Mouse (Mus musculus) megakaryocyte progenitor cell, adult 5-6 weeks (primary cell): ENCODE measurements around the gene Armh4. TPM values are rescaled to one million over a fixed set of nuclear protein-coding genes. Genes with fewer than 3 reads are reported as not detected.

Source experiments
- ATAC-seq: replicated peaks from 2 replicates; pipeline ENCODE4 v1.8.0; 2016; ENCODE audit warnings: mild to moderate bottlenecking, moderate TSS enrichment, inconsistent platforms; ENCODE audit not compliant: poor library complexity
- total RNA-seq, 2 experiments: library from RNA; stranded (forward) in 1 of 2; stranded (reverse) in 1 of 2; fragments of 157-497, 149-512 nt in 1 of 2; fragments of 200-1000 nt in 1 of 2; gene quantifications; 2 replicates each; pipeline versions ENCODE4 v1.2.3 to v1.2.4; 2015 to 2017

Gene Armh4
- total RNA-seq, 2 experiments from 2014 or later = not detected

DNA sequence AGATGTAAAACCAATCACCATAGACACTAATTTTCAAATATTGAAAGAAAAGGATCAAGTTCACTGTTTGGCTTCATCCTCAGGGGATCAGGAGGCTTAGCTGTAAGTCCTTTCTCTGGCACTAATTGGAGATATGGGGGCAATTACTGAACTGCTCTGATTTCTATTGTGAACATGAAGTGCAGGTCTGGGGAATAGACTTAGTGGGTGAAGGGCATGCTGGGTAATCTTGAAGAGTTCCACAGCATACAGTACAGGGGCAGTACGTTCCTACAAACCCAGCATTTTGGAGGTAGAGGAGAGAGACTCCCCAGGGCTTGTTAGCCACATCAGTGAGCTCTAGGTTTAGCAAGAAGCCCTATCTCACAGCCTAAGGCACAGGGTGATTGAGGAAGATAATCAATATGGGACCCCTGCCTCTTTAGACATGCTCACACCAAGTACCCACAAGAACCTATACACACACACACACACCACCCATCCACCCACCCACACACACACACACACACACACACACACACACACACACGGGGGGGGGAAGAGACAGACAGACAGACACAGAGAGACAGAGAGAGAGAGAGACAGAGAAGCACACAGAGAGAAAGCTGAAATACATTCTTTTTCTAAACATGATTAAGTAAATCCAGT lies 44.6 kb downstream of the Armh4 start:
- no peak for ATAC-seq

DNA sequence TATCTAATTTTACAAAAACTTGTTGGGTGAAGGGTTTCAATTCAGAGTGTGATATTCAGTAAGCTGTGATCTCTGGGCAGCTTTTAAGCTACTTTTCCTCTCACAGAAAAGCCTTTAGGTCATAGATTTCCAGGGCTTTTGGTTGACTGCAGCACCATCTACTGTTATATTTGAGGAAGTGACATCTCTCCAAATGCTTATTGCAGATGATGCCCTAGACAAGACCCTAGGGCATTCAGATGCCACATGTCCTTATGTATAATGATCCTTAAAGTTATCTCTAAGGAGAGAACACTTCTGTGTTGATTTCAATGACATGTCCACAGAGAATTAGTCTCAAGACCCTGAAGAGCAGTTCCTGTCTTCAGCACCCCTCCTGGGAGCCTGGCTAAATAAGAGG lies 49.2 kb downstream of the Armh4 start:
- ATAC-seq = no peak

DNA sequence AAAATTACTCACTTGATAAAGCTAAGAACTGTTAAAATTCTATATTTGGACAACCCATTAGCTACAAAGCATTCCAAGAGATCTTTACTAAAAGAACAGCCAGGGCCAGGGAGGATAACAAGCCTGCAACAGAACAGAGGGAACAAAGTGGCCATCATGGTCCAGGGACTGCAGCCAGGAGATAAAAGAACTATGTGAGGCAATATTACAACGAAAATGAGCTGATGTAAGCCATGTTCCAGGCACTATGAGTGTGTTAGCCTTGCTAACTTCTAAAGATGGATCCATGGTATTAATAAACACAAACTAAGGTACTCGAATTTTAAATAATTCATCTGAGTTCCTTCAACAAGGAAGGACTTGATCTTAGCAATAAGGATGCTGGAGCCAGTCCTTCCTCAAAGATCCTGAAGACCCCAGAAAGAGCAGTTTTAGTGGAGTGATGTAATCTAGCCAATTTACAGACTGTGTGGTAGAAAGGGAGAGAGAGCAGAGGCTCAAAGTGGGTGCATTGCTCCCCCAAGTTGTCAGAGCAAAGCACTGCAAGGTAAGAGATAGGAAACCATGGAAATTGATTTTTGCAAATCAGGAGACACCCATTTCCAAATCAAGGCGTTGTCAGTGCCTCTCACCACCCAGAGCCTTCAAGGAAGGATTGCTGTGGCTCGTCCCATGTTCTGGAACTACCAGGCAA lies 59.7 kb downstream of the Armh4 start:
- no peak for ATAC-seq

DNA sequence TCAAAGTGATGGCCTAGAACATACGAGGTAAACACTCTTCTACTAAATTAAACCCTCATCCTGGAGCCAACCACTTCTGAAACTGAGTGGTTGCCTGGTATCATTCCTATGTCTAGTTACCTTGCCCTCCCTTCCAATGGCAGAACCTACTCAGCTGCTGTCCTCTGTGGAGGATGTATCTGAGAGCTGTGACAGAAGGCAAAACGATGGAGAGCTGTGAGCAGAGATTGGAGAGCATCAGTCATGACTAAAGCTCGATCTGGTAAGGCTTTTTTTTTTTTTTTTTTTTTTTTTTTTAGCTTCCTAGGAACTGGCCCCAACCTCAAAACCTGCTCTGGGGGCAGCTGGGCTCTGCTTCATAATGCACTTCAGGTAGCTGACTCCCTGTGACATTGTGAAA lies 60.4 kb downstream of the Armh4 start:
- no peak for ATAC-seq

DNA sequence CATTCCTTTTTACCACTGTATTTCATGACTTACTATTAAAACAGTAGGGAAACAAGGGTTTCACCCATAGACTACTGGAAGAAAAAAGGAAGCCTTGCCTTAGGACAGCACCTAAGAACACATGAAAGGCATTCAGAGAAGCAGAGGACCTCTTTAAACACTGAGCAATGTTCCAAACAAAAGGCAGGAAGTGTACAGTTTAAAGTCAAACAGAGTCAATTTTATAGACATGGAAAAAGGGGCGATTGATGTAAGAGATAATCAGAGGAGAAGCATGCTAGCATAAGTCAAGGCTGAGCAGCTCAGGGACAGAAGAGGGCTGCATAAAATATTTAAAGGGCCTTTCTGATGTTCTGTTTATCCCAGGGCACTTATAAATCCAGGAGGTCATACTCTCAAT lies 61.9 kb downstream of the Armh4 start:
- no peak for ATAC-seq

DNA sequence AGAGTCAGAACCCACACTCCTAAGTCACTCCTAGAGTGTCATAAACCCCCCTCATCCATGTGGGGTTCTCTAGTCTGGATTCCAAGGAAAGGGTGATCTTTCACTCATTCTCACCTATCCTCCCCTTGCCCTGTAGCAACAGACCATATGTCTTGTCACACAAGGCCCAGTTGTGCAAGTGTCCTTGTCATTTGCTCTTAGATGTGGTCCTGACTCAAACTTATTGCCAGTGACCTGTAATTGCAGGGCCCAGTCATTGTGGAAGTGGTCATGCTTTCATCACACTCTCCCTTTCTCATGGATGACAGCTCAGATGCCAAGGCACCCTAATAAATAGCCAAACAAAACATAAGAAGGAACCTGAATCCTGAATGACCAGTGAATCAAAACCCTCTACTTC lies 63.5 kb downstream of the Armh4 start:
- ATAC-seq = no peak

DNA sequence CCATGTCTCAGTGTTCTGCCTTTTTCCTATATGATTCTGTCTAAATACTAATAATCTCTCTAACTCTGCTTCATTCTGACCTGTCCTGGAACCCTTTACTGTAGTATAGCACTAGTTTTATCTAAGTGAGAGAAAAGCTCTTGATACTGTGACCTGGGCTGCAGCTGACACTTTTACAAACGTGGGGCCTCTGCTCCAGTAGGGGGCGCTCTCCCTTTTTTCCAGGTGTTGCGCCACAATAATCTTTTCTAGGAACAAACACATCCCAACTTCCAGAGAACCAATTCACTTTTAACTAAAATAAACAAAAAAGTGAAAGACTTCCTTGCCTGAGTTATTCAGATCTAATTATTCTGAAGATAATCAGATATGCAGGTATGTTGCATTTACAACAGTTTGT lies 72.2 kb downstream of the Armh4 start:
- no peak for ATAC-seq

DNA sequence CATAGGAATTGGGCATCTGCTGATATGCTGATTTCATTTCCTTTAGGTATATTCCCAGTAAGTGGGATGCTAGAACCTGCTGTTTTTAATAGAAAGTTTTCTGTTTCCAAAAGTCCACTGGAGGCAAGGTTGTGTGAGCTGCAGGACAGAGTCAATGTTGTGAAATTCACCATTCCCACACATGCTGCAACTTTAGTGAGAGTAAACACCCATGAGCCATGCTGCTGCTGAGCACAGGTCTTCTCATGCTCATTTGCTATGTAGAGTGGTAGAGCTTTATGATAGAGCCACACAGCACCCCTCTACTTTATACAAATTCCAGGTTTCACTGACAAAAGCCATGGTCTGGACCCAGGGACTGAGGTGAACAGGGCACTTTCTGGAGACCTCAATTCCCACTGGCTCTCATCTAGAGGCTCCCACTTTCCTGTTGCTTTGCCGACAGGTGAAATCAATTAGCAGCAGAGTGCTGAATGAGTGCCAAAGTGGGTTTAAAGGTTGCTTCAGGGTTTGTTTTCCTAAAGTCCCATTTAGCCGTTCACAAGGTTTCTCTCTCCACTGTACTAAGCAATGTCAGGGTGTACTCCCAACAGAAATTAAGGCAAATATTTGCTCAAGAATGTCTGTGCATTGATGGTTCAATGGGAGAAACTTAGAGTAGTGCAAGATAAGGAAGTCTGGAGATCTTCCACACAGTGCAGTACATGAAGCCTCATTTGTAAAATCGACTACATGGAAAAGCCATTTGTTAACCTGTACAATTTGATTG lies 79.6 kb downstream of the Armh4 start:
- no peak for ATAC-seq

DNA sequence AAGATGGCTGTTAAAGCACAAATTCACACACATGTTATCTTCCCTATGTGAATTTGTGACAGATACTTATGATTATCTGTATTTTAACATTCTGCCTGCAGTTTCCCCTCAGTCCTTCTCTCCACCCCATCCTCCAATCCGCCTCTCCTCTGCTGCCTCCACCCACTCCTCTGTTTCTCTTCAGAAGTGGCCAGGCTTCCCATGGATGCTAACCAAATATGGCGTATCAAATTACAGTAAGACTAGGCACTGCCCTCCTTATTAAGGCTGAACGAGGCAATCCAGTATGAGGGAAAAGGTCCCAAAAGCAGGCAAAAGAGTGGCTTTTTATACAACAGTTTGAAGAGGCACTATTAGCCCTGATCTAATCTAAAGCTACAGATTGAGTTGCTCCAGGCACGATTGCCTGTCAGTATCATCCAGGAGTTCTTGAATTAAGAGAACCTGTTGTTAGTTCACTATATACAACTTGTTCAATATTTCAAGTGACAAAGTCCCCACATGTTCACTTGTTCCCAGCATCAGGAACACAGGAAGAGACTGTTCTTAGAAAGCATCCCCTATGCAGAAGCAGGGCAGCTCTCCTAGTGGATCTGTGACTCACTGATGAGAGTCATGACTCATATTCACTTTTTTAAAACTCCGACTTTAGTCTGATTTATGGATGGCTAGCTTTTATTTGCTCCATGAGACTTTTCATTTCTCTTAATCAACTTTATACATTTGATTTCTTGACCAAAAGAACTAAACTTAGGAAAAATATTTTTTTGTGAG lies 103.5 kb downstream of the Armh4 start:
- ATAC-seq = no peak

DNA sequence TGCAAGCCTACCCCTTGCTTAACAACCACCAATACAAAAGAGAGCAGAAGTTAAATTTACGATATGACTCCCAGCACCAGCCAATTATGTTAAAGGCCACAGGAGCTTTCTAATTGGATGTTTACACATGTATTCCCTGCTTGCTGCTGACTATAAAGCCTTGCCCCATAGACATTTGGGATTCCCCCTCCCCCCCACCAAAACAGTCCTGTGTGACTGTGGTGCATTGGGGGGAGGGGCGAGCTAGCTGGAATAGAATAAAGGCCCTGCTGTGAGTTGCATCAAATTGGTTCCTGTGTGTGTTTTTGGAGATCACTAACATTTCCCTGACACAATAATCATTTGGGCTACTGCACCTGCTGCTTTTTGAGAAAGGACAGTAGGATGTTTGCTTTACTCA lies 106.6 kb downstream of the Armh4 start:
- ATAC-seq = no peak

DNA sequence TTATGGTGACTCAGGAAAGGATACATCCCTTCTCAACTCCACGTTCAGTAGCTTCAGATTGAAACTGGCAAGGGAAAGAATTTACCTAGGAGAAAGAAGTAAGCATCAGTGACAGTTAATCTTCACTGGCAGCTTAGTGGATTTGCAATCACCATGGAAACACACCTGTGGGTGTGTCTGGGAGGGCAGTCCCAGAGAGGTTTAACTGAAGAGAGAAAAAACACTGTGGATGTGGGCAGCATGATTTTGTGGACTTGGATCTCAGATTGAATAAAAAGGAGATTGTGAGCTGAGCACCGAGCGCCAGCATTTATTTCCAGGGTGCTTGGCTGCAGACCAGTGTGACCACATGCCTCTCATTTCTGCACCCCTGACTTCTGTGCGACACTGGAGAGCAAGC lies 122.7 kb downstream of the Armh4 start:
- no peak for ATAC-seq

DNA sequence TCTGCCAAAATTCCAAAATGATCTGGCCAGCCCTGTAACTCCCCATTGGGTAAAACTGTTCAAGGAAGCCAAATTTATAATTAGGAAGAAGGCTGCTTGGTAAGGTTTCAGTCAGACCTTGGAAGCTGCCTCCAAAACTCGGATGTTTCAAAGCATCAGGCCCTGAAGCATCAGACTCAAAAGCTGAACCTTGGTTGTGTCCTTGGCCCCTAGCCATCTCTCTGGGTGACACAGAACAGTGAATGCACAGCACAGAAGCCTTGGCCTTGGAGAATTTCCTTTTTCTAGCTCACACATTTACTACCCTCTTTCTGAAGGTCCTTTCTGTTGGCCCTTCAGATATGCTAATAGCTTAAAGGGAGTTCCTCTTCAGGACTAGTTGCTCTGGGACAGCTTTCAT lies 134.0 kb downstream of the Armh4 start:
- ATAC-seq = no peak

DNA sequence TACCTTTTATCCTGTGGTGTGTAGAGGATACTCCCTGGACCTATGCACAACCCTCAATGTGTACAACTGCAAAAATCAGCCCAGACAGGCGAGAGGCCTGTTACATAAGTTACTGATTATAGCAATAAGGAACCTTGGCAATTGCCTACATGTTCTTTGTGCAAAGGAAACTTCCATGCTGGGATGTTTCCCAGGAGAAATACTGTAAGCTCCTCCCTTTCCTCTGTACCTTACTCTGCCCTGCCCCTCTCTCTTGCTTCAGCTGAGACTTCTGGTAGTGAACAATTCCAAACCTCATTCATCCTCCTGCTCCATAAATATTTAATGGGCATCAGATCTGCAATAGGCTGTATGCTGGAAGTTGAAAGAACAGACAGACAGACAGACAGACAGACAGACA lies 145.8 kb downstream of the Armh4 start:
- no peak for ATAC-seq

DNA sequence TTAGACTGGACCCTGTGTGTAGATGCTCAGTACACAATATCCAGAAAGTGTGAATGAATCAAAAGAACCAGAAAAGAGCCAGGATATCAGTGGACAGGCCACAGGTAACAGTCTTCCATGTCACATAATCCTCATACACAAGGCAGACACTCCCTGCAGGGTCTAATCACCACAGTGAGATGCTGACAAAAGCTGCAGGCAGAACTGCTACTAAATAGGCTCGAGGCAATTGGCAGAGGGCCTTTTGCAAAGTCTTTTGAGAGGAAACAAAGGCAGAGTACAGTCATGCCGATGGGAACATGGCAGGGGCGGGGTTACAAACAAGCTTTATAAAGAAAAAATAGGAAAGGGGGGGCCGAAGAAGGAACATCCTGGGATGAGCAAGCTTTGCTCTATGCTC lies 157.1 kb downstream of the Armh4 start:
- ATAC-seq = no peak

Other genes with a start within 250 kb of the Armh4 start
- gene Olfr722, start 118.6 kb upstream of the Armh4 start, total RNA-seq (2015) = not detected in 2 replicates
- gene Olfr722, start 118.6 kb upstream of the Armh4 start, total RNA-seq (2017) = not detected in 2 replicates
- gene Olfr723, start 148.4 kb upstream of the Armh4 start, total RNA-seq (2015) = not detected in 2 replicates
- not detected in 2 replicates for gene Olfr723, start 148.4 kb upstream of the Armh4 start, total RNA-seq (2017)
- not detected in 2 replicates for gene Olfr724, start 179.9 kb upstream of the Armh4 start, total RNA-seq (2015)
- gene Olfr724, start 179.9 kb upstream of the Armh4 start, total RNA-seq (2017) = not detected in 2 replicates